Mouse (Mus musculus) hindbrain, embryonic 11.5 days (tissue): ENCODE data around the gene Zfp592. TPM values are rescaled to one million over a fixed set of nuclear protein-coding genes. Genes with fewer than 3 reads are reported as not detected.

Experiments
- ATAC-seq: fragments of 200-750 bp; cut with Nextera tagmentation; 2 replicates; pipeline ENCODE4 v1.8.0; 2017; ENCODE audit warnings: mild to moderate bottlenecking, moderate TSS enrichment, moderate library complexity; ENCODE audit not compliant: low FRiP score
- DNase-seq: peaks from one replicate; pipeline ENCODE4 v3.0.0-alpha.2; 2015; ENCODE audit warnings: low spot score
- H3K27ac ChIP-seq: fragments of 300-500 bp; sonication (generic); 2 replicates; pipeline ENCODE4 v1.5.1; 2014; ENCODE audit warnings: mild to moderate bottlenecking, low read depth, low read length
- H3K27me3 ChIP-seq: fragments of 300-500 bp; sonication (generic); 2 replicates; pipeline ENCODE4 v1.6.1; 2014; ENCODE audit warnings: mild to moderate bottlenecking, low read length, moderate library complexity, mixed read lengths; ENCODE audit not compliant: control insufficient read depth, insufficient read depth
- H3K36me3 ChIP-seq: fragments of 300-500 bp; sonication (generic); 2 replicates; pipeline ENCODE4 v1.6.1; 2014; ENCODE audit warnings: mild to moderate bottlenecking, low read length, moderate library complexity, mixed read lengths; ENCODE audit not compliant: control insufficient read depth, insufficient read depth
- H3K4me1 ChIP-seq: fragments of 300-500 bp; sonication (generic); replicated peaks from 2 replicates; pipeline ENCODE4 v1.6.1; 2014; ENCODE audit warnings: low read length, mixed read lengths; ENCODE audit not compliant: control insufficient read depth, insufficient read depth
- H3K4me2 ChIP-seq: fragments of 300-500 bp; sonication (generic); replicated peaks from 2 replicates; pipeline ENCODE4 v1.6.1; 2014; ENCODE audit warnings: mild to moderate bottlenecking, low read depth, low read length
- H3K4me3 ChIP-seq: fragments of 300-500 bp; sonication (generic); 2 replicates; pipeline ENCODE4 v1.5.1; 2014; ENCODE audit warnings: low read depth, low read length
- H3K9ac ChIP-seq: fragments of 300-500 bp; sonication (generic); 2 replicates; pipeline ENCODE4 v1.6.1; 2014; ENCODE audit warnings: low read depth, low read length
- H3K9me3 ChIP-seq: fragments of 300-500 bp; sonication (generic); 2 replicates; pipeline ENCODE4 v1.6.1; 2016; ENCODE audit warnings: low read length; ENCODE audit not compliant: control insufficient read depth
- WGBS: fragments of 180-500 bp; shearing (Covaris S2); extraction: QIAGEN DNeasy Blood & Tissue Kit; methylation state at CpG from one replicate; pipeline ENCODE4 v1.1.7; 2014; 5-methylcytosine and 5-hydroxymethylcytosine counted together
- polyA plus RNA-seq: library from polyadenylated mRNA; unstranded; fragments of >200 nt; fragmentation: Nextera tagmentation; extraction: Ambion mirVana; gene quantifications from 2 replicates; pipeline ENCODE4 v1.2.1, GENCODE M21; 2014

Zfp592 gene
- polyA plus RNA-seq, 1 experiment from 2014 or later = 12.2 TPM

GRCm38 (mm10) chr7:81074546-81074945 is 81.1 kb downstream of the Zfp592 start:
- H3K27ac ChIP-seq = no peak overlapping the region
- ATAC-seq (no peak), DNase-seq (peak; percentile 19)
- H3K4me2 ChIP-seq = no peak overlapping the region
- H3K9me3 ChIP-seq = no peaks in the 10 kb centered on the region
- 53% methylated on average over 9 of the region's 9 CpGs for WGBS
- H3K4me1 ChIP-seq = no peaks in the 10 kb centered on the region
- H3K36me3 ChIP-seq = no peaks in the 10 kb centered on the region
- H3K4me3 ChIP-seq = no peak overlapping the region
- no peak overlapping the region for H3K9ac ChIP-seq
- H3K27me3 ChIP-seq = no peaks in the 10 kb centered on the region

GRCm38 (mm10) chr7:81075299-81075698 is 81.8 kb downstream of the Zfp592 start:
- 67% methylated on average over 7 of the region's 7 CpGs for WGBS
- H3K9ac ChIP-seq = no peak overlapping the region
- H3K36me3 ChIP-seq = no peaks in the 10 kb centered on the region
- no peak overlapping the region for H3K27ac ChIP-seq
- no peak overlapping the region for H3K4me2 ChIP-seq
- no peaks in the 10 kb centered on the region for H3K4me1 ChIP-seq
- DNase-seq (no peak), ATAC-seq (no peak)
- no peak overlapping the region for H3K4me3 ChIP-seq
- H3K27me3 ChIP-seq = no peaks in the 10 kb centered on the region
- H3K9me3 ChIP-seq = no peaks in the 10 kb centered on the region

- no peak for DNase-seq
These were observed 82.3 kb downstream of the Zfp592 start for GRCm38 (mm10) chr7:81075732-81076131.

GRCm38 (mm10) chr7:81077009-81077408 is 83.5 kb downstream of the Zfp592 start:
- ATAC-seq (no peak), DNase-seq (no peak)
- H3K9ac ChIP-seq = no peak overlapping the region
- no peak overlapping the region for H3K4me2 ChIP-seq
- no peaks in the 10 kb centered on the region for H3K9me3 ChIP-seq
- H3K27me3 ChIP-seq = no peaks in the 10 kb centered on the region
- H3K36me3 ChIP-seq = no peaks in the 10 kb centered on the region
- no peaks in the 10 kb centered on the region for H3K4me1 ChIP-seq
- H3K27ac ChIP-seq = no peak overlapping the region
- no peak overlapping the region for H3K4me3 ChIP-seq
- WGBS = 76% methylated on average over 6 of the region's 6 CpGs

More at GRCm38 (mm10) chr7:81075732-81076131, 82.3 kb downstream of the Zfp592 start:
- 84% methylated on average over 5 of the region's 5 CpGs for WGBS
- H3K27ac ChIP-seq = no peak overlapping the region
- H3K27me3 ChIP-seq = no peaks in the 10 kb centered on the region
- H3K4me3 ChIP-seq = no peak overlapping the region
- no peak overlapping the region for H3K9ac ChIP-seq
- no peaks in the 10 kb centered on the region for H3K9me3 ChIP-seq
- no peaks in the 10 kb centered on the region for H3K36me3 ChIP-seq
- H3K4me2 ChIP-seq = no peak overlapping the region
- ATAC-seq = no peak
- H3K4me1 ChIP-seq = no peaks in the 10 kb centered on the region

GRCm38 (mm10) chr7:81078740-81079139 is 85.3 kb downstream of the Zfp592 start:
- no peak overlapping the region for H3K4me2 ChIP-seq
- no peaks in the 10 kb centered on the region for H3K4me1 ChIP-seq
- H3K36me3 ChIP-seq = no peaks in the 10 kb centered on the region
- H3K9me3 ChIP-seq = no peaks in the 10 kb centered on the region
- no peak overlapping the region for H3K9ac ChIP-seq
- H3K27me3 ChIP-seq = no peaks in the 10 kb centered on the region
- DNase-seq (no peak), ATAC-seq (no peak)
- 97% methylated on average over 6 of the region's 6 CpGs for WGBS
- no peak overlapping the region for H3K27ac ChIP-seq
- no peak overlapping the region for H3K4me3 ChIP-seq

- H3K9me3 ChIP-seq = no peaks in the 10 kb centered on the region
- no peak overlapping the region for H3K4me3 ChIP-seq
- no peaks in the 10 kb centered on the region for H3K4me1 ChIP-seq
- DNase-seq = no peak
- no peaks in the 10 kb centered on the region for H3K36me3 ChIP-seq
- H3K27me3 ChIP-seq = no peaks in the 10 kb centered on the region
- WGBS = 50% methylated on average over 16 of the region's 18 CpGs
- H3K9ac ChIP-seq = no peak overlapping the region
- no peak for ATAC-seq
- H3K4me2 ChIP-seq = no peak overlapping the region
- no peak overlapping the region for H3K27ac ChIP-seq
These were observed 100.0 kb downstream of the Zfp592 start for GRCm38 (mm10) chr7:81093420-81093965.

- WGBS = 68% methylated on average over 6 of the region's 6 CpGs
- Histone ChIP-seq H3K4me3 (no peak overlapping the region), H3K4me1 (no peaks in the 10 kb centered on the region), H3K9ac (no peak overlapping the region), H3K36me3 (no peaks in the 10 kb centered on the region), H3K9me3 (no peaks in the 10 kb centered on the region), H3K4me2 (no peak overlapping the region), H3K27me3 (no peaks in the 10 kb centered on the region), H3K27ac (no peak overlapping the region)
- ATAC-seq (no peak), DNase-seq (no peak)
These were observed 100.8 kb downstream of the Zfp592 start for GRCm38 (mm10) chr7:81094104-81094757.

Other genes with a start within 250 kb of the Zfp592 start
- 27.1 and 29.1 TPM in 2 replicates for gene Iqgap1, start 167.7 kb upstream of the Zfp592 start, polyA plus RNA-seq
- gene Zscan2, start 132.8 kb upstream of the Zfp592 start, polyA plus RNA-seq = 4.5 and 4.8 TPM in 2 replicates
- gene Wdr73, start 92.4 kb upstream of the Zfp592 start, polyA plus RNA-seq = 38.3 and 41.4 TPM in 2 replicates
- gene Nmb, start 88.6 kb upstream of the Zfp592 start, polyA plus RNA-seq = 6.7 and 7.0 TPM in 2 replicates
- 212 and 221 TPM in 2 replicates for gene Sec11a, start 45.9 kb upstream of the Zfp592 start, polyA plus RNA-seq
- 0.13 and 0.14 TPM in 2 replicates for gene Alpk3, start 63.9 kb downstream of the Zfp592 start, polyA plus RNA-seq
- 0.06 TPM in 1 of 2 replicates, not detected in the other for gene Slc28a1, start 121.1 kb downstream of the Zfp592 start, polyA plus RNA-seq
- gene Pde8a, start 219.9 kb downstream of the Zfp592 start, polyA plus RNA-seq = 2.5 and 3.3 TPM in 2 replicates